Mouse (Mus musculus): ENCODE results near the gene Bicc1. TPM values are rescaled to one million over a fixed set of nuclear protein-coding genes. Genes with fewer than 3 reads are reported as not detected.

Bicc1 gene
- polyA plus RNA-seq, 1 experiment from 2014 or later, result 6.4 TPM

DNA sequence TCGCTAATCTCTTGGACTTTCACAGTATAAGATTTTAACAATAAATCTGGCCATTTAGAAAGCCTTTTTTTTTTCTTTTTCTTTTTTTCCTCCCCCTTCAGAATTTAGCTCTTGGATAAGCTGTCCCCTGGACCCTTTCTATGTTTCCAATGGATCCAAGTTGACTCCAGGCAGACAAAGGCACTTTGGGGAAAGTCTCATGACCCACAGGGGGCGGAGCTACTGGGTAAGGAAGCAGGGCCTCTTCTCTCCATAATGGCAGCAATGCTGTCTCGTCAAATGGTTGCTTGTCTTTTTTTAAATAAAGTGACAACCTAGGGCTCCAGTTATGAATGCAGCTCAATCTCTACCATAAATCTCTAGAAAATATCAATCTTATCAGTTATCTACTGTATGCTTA lies 235.6 kb downstream of the Bicc1 start:
- H3K36me3 ChIP-seq (ENCODE audit: control insufficient read depth, insufficient read depth), result no peaks in the 10 kb centered on the region
- H3K4me1 ChIP-seq (replicated peaks; ENCODE audit: control insufficient read depth, insufficient read depth, low read length), result no peaks in the 10 kb centered on the region
- H3K4me2 ChIP-seq (replicated peaks; ENCODE audit: low read depth), result no peak overlapping the region
- no peak for TF ChIP-seq CTCF (IDR thresholded peaks at IDR 0.05; ENCODE audit: low read depth)
- H3K27ac ChIP-seq (ENCODE audit: low read depth, low read length), result no peak overlapping the region
- H3K9ac ChIP-seq (ENCODE audit: low read depth, low read length), result no peak overlapping the region
- no peak overlapping the region for H3K4me3 ChIP-seq (ENCODE audit: low read depth, low read length)
- H3K9me3 ChIP-seq (ENCODE audit: control insufficient read depth), result no peaks in the 10 kb centered on the region
- ATAC-seq, result no peak
- 94% methylated on average over 3 of the region's 3 CpGs for WGBS
- no peaks in the 10 kb centered on the region for H3K27me3 ChIP-seq (replicated peaks; ENCODE audit: control insufficient read depth, insufficient read depth, low read length)

DNA sequence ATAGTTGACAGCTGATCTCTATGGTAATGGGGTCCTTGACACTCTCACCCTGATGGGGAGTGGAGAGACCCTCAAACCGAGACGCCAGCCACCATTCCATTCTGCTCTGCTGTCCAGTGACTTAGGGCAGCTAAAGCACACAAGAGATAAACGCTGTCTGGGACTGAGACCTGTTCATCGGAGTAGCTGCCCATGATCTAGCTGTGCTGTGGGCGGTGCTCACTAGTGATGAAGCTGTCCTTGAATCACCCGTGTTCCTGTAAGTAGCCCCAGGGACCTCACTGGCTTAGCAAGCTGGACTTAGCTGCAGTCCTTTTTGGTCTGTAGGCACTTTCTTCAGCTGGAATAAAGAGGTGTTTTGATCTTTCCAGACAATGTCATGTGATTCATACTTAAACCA lies 238.0 kb downstream of the Bicc1 start:
- Histone ChIP-seq H3K27ac (ENCODE audit: low read depth, low read length) (no peak overlapping the region), H3K9ac (ENCODE audit: low read depth, low read length) (no peak overlapping the region), H3K9me3 (ENCODE audit: control insufficient read depth) (no peaks in the 10 kb centered on the region), H3K4me1 (replicated peaks; ENCODE audit: control insufficient read depth, insufficient read depth, low read length) (no peaks in the 10 kb centered on the region), H3K27me3 (replicated peaks; ENCODE audit: control insufficient read depth, insufficient read depth, low read length) (no peaks in the 10 kb centered on the region), H3K4me2 (replicated peaks; ENCODE audit: low read depth) (no peak overlapping the region), H3K4me3 (ENCODE audit: low read depth, low read length) (no peak overlapping the region), H3K36me3 (ENCODE audit: control insufficient read depth, insufficient read depth) (no peaks in the 10 kb centered on the region)
- WGBS, result 87% methylated on average over 6 of the region's 6 CpGs
- no peak for TF ChIP-seq CTCF (IDR thresholded peaks at IDR 0.05; ENCODE audit: low read depth)
- ATAC-seq, result no peak

DNA sequence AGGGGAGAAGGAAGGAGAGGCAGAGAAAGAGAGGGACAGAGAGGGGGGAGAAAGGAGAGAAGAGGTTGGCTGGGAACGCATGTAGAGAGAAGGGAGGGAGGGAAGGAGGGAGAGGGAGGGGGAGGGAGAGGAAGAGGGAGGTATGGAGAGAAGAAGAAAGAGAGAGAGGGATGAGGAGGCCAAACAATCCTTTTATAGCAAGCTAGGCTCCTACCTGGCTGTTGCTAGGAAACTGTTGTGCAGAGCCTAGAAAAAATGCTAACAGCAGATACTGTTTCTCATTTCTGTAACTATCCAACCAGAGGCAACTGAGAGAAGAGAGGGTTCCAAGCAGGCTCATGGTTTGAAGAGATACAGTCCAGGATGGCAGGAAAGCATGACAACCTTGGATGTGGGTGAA lies 239.6 kb downstream of the Bicc1 start:
- Histone ChIP-seq H3K27ac (ENCODE audit: low read depth, low read length) (no peak overlapping the region), H3K9me3 (ENCODE audit: control insufficient read depth) (no peaks in the 10 kb centered on the region), H3K9ac (ENCODE audit: low read depth, low read length) (no peak overlapping the region), H3K27me3 (replicated peaks; ENCODE audit: control insufficient read depth, insufficient read depth, low read length) (no peaks in the 10 kb centered on the region), H3K4me2 (replicated peaks; ENCODE audit: low read depth) (no peak overlapping the region), H3K4me3 (ENCODE audit: low read depth, low read length) (no peak overlapping the region), H3K4me1 (replicated peaks; ENCODE audit: control insufficient read depth, insufficient read depth, low read length) (no peaks in the 10 kb centered on the region), H3K36me3 (ENCODE audit: control insufficient read depth, insufficient read depth) (no peaks in the 10 kb centered on the region)
- WGBS, result 47% methylated on average over 1 of the region's 1 CpGs
- no peak for TF ChIP-seq CTCF (IDR thresholded peaks at IDR 0.05; ENCODE audit: low read depth)
- no peak for ATAC-seq

DNA sequence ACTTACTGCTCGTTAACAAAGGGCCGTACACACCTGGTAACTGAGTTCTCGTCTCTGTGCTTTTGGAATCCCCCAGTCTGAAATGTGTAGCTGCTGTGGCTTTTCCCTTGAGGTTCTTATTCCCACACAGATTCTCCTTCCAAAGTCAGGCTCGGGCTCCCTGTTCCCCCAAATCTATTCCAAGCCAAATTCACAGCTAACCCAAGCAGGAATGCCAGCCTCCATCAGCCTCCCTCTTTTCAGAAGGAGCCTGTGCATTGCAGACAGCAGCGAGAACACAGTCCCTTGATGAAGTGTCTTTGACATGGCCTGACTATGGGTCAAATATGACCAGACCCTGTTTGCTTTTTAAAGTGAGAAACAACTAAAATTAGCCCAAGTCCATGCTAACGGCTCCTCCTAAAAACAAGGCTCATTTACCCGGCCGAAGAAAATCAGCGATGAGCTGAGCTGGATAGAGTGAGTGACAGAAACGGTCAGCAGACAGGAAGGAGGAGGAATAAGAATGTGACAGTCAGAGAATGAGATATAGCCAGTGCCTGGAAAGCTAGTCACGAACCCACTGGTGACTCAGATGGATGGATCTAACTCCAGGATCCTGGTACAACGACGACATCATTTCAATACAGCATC lies 240.4 kb downstream of the Bicc1 start:
- Histone ChIP-seq H3K27me3 (replicated peaks; ENCODE audit: control insufficient read depth, insufficient read depth, low read length) (no peaks in the 10 kb centered on the region), H3K36me3 (ENCODE audit: control insufficient read depth, insufficient read depth) (no peaks in the 10 kb centered on the region), H3K4me3 (ENCODE audit: low read depth, low read length) (no peak overlapping the region), H3K27ac (ENCODE audit: low read depth, low read length) (no peak overlapping the region), H3K9ac (ENCODE audit: low read depth, low read length) (no peak overlapping the region), H3K4me1 (replicated peaks; ENCODE audit: control insufficient read depth, insufficient read depth, low read length) (no peaks in the 10 kb centered on the region), H3K9me3 (ENCODE audit: control insufficient read depth) (no peaks in the 10 kb centered on the region), H3K4me2 (replicated peaks; ENCODE audit: low read depth) (no peak overlapping the region)
- no peak for ATAC-seq
- no peak for TF ChIP-seq CTCF (IDR thresholded peaks at IDR 0.05; ENCODE audit: low read depth)
- 82% methylated on average over 13 of the region's 13 CpGs for WGBS

DNA sequence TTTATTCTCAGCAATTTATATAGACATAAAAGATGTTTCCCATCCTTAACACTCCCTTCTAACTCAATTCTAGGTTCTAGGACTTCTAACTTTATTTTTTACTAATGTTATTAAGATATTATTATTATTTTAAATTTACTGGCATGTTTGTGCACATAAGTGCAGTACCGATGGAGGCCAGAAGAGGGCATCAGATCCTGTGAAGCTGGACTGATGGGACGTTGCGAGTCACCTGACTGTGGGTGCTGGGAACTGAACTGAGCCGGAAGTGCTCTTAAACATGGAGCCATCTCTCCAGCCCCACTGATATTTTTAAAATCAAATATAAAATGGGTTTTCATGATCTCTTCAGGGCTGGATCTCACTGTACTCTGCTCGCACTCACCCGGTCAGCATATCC lies 242.8 kb downstream of the Bicc1 start:
- TF ChIP-seq CTCF (IDR thresholded peaks at IDR 0.05; ENCODE audit: low read depth), result peak; percentile 45

DNA sequence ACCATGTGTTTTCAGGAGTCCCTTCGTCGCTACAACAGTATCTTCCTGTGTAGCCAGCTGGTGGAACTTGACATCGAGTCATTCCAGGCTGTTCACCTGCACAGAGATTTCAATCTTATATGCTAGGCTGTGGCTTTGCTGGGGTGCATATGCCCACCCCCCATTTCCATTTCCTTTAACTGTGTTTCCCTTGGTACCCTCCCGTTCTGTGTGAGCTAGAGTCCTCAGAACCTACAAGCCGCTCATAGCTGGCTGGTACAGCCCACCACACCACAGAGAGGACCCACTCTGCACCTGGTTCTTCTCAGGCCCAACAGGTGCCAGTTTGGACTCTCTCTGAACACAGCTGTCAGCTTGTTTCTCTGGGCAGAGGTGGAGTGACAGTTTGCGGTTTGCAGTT lies 244.4 kb downstream of the Bicc1 start:
- Histone ChIP-seq H3K4me3 (ENCODE audit: low read depth, low read length) (no peak overlapping the region), H3K9me3 (ENCODE audit: control insufficient read depth) (no peaks in the 10 kb centered on the region), H3K9ac (ENCODE audit: low read depth, low read length) (no peak overlapping the region), H3K4me2 (replicated peaks; ENCODE audit: low read depth) (no peak overlapping the region), H3K36me3 (ENCODE audit: control insufficient read depth, insufficient read depth) (no peaks in the 10 kb centered on the region), H3K4me1 (replicated peaks; ENCODE audit: control insufficient read depth, insufficient read depth, low read length) (no peaks in the 10 kb centered on the region), H3K27me3 (replicated peaks; ENCODE audit: control insufficient read depth, insufficient read depth, low read length) (no peaks in the 10 kb centered on the region), H3K27ac (ENCODE audit: low read depth, low read length) (no peak overlapping the region)
- no peak for TF ChIP-seq CTCF (IDR thresholded peaks at IDR 0.05; ENCODE audit: low read depth)
- ATAC-seq, result no peak
- 89% methylated on average over 6 of the region's 6 CpGs for WGBS

More for the DNA sequence above, 242.8 kb downstream of the Bicc1 start:
- Histone ChIP-seq H3K36me3 (ENCODE audit: control insufficient read depth, insufficient read depth) (no peaks in the 10 kb centered on the region), H3K27me3 (replicated peaks; ENCODE audit: control insufficient read depth, insufficient read depth, low read length) (no peaks in the 10 kb centered on the region), H3K9me3 (ENCODE audit: control insufficient read depth) (no peaks in the 10 kb centered on the region), H3K4me3 (ENCODE audit: low read depth, low read length) (no peak overlapping the region), H3K9ac (ENCODE audit: low read depth, low read length) (no peak overlapping the region), H3K27ac (ENCODE audit: low read depth, low read length) (no peak overlapping the region), H3K4me2 (replicated peaks; ENCODE audit: low read depth) (no peak overlapping the region), H3K4me1 (replicated peaks; ENCODE audit: control insufficient read depth, insufficient read depth, low read length) (no peaks in the 10 kb centered on the region)
- WGBS, result 86% methylated on average over 6 of the region's 6 CpGs
- ATAC-seq, result no peak

DNA sequence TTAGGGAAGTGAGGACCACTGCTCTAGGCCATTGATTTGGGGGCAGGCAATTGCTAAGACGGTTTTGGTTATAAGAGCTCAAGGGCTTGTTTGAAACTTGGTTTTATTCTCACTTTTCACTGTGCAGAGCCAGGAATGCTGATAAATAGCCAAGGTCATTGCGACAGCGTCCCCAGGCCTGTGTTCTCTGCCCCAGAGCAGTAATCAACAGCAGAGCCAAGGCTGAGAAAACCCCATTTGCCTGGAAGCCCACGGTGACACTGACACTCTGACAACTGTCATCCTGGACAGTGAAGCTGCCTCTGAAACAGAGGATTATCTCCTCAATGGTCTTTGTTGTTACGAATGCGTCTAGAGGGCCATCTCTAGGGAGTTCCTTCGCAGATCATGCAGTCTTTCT lies 255.6 kb downstream of the Bicc1 start:
- WGBS, result 74% methylated on average over 7 of the region's 7 CpGs
- Histone ChIP-seq H3K9ac (ENCODE audit: low read depth, low read length) (no peak overlapping the region), H3K4me3 (ENCODE audit: low read depth, low read length) (no peak overlapping the region), H3K27ac (ENCODE audit: low read depth, low read length) (no peak overlapping the region), H3K9me3 (ENCODE audit: control insufficient read depth) (no peaks in the 10 kb centered on the region), H3K36me3 (ENCODE audit: control insufficient read depth, insufficient read depth) (no peaks in the 10 kb centered on the region), H3K27me3 (replicated peaks; ENCODE audit: control insufficient read depth, insufficient read depth, low read length) (no peaks in the 10 kb centered on the region), H3K4me1 (replicated peaks; ENCODE audit: control insufficient read depth, insufficient read depth, low read length) (no peaks in the 10 kb centered on the region), H3K4me2 (replicated peaks; ENCODE audit: low read depth) (no peak overlapping the region)
- TF ChIP-seq CTCF (IDR thresholded peaks at IDR 0.05; ENCODE audit: low read depth), result no peak
- ATAC-seq, result no peak

Data from intestine, postnatal 0 days (tissue).